Mouse (Mus musculus) intestine, embryonic 16.5 days (tissue): ENCODE data around the gene Bard1. TPM values are rescaled to one million over a fixed set of nuclear protein-coding genes. Genes with fewer than 3 reads are reported as not detected.

Source experiments
- ATAC-seq: fragments of 200-750 bp; cut with Nextera tagmentation; 2 replicates; pipeline ENCODE4 v1.8.0; 2017; ENCODE audit warnings: moderate TSS enrichment, moderate library complexity
- H3K27ac ChIP-seq: fragments of 300-500 bp; sonication (generic); 2 replicates; pipeline ENCODE4 v1.5.1; 2014; ENCODE audit warnings: mild to moderate bottlenecking, low read length
- H3K27me3 ChIP-seq: fragments of 300-500 bp; sonication (generic); replicated peaks from 2 replicates; pipeline ENCODE4 v1.6.1; 2014; ENCODE audit warnings: low read length, control low read depth, mixed read lengths; ENCODE audit not compliant: control insufficient read depth, insufficient read depth
- H3K36me3 ChIP-seq: fragments of 300-500 bp; sonication (generic); 2 replicates; pipeline ENCODE4 v1.6.1; 2014; ENCODE audit warnings: low read length, control low read depth; ENCODE audit not compliant: control insufficient read depth, insufficient read depth
- H3K4me1 ChIP-seq: fragments of 300-500 bp; sonication (generic); 2 replicates; pipeline ENCODE4 v1.6.1; 2014; ENCODE audit warnings: low read length, control low read depth, mixed read lengths; ENCODE audit not compliant: control insufficient read depth, insufficient read depth
- H3K4me2 ChIP-seq: fragments of 300-500 bp; sonication (generic); 2 replicates; pipeline ENCODE4 v1.6.1; 2014; ENCODE audit warnings: low read depth, low read length, control low read depth
- H3K4me3 ChIP-seq: fragments of 300-500 bp; sonication (generic); 2 replicates; pipeline ENCODE4 v1.5.1; 2014; ENCODE audit warnings: mild to moderate bottlenecking, low read length
- H3K9ac ChIP-seq: fragments of 300-500 bp; sonication (generic); 2 replicates; pipeline ENCODE4 v1.6.1; 2014; ENCODE audit warnings: low read depth, low read length
- H3K9me3 ChIP-seq: fragments of 300-500 bp; sonication (generic); 2 replicates; pipeline ENCODE4 v1.6.1; 2016; ENCODE audit warnings: low read length, control low read depth; ENCODE audit not compliant: control insufficient read depth
- WGBS: fragments of 180-500 bp; shearing (Covaris S2); extraction: QIAGEN DNeasy Blood & Tissue Kit; methylation state at CpG from one replicate; pipeline ENCODE4 v1.1.7; 2014; 5-methylcytosine and 5-hydroxymethylcytosine counted together
- polyA plus RNA-seq: library from polyadenylated mRNA; unstranded; fragments of >200 nt; fragmentation: Nextera tagmentation; extraction: Ambion mirVana; gene quantifications from 2 replicates; pipeline ENCODE4 v1.2.1, GENCODE M21; 2015

The Bard1 gene
- polyA plus RNA-seq, result 1.1 and 1.5 TPM in 2 replicates

DNA sequence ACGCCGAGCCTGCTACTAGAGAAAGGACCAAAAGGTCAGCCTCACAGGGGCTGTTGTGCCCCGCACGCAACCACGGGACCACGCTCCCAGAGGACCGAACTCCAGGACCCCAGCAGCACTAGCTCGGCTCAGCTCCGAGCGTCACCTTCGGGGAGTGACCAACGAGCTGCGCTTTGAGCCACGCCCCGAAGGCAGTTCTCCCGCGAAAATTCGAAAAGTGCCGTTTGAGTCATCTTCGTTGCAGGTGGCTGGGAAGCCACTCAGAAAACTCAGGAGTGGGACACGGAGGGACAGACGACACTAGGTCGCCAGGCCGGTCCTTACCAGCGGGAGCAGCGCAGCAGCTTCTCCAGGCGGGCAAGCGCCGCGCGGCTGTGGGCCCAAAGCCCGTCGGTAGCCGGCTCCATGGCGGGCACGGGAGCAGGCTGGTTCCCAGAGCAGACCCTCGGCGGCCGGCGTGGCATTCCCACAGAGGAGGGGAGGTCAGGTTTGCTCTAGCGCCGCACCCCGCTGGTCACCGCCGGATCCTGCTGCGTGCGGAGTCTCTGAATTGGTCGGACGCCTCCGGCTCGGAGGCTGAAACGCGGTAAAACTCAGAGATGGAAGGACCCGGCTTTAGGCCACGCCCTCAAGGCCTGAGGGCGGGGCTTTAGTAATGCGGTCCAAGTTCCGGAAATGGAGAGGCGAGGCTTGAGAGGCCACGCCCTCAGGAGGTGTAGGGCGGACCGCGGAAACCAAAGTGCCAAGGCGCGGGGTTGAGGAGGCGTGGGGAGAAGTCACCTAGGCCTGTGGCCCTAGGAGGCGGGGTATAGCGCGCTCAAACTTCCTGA, at the start of gene Bard1:
TSS of gene Bard1 (minus strand) at position 803 of the 830 bp plus-strand sequence.
- H3K27me3 ChIP-seq, result no peaks in the 10 kb centered on the region
- peaks cover 5% of the 10 kb centered on the region; the same call in 1 of the 2 replicates for H3K4me1 ChIP-seq
- H3K27ac ChIP-seq, result peak within 1 kb of the TSS; percentile 81
- H3K4me2 ChIP-seq, result peak within 1 kb of the TSS; percentile 60
- H3K4me3 ChIP-seq, result peak within 1 kb of the TSS; percentile 89
- WGBS, result under 1% methylated on average over 69 of the region's 69 CpGs
- ATAC-seq, result peak; percentile 99
- H3K9ac ChIP-seq, result peak within 1 kb of the TSS; percentile 77
- H3K36me3 ChIP-seq, result no peaks in the 10 kb centered on the region
- H3K9me3 ChIP-seq, result no peaks in the 10 kb centered on the region

- WGBS, result 86% methylated on average over 4 of the region's 4 CpGs
- Histone ChIP-seq H3K27ac (no peak overlapping the region), H3K36me3 (no peaks in the 10 kb centered on the region), H3K4me3 (no peak overlapping the region), H3K4me1 (no peaks in the 10 kb centered on the region), H3K27me3 (no peaks in the 10 kb centered on the region), H3K9ac (no peak overlapping the region), H3K9me3 (no peaks in the 10 kb centered on the region), H3K4me2 (no peak overlapping the region)
- no peak for ATAC-seq
Observed at GRCm38 (mm10) chr1:71127171-71127570, 24.2 kb upstream of the Bard1 start.

DNA sequence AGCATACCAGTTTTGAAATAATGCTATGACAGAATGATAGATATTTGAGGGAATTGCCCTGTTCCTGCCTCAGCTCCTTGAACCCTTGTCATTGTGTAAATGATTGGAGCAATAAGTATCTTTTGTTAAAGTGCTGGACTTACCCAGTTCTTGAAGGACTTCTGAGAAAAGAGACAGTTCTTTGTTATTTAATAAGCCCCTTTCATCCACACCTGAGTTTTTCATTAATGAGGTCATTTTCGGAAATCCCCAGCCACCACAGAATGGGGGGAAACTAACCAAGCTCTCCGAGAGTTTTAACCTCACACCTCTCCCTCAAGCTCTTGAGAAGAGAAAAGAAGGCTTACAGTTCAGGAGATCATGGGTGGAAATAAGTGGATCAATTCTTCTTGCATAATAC, 15.6 kb upstream of the Bard1 start:
- H3K4me3 ChIP-seq, result no peak overlapping the region
- H3K9me3 ChIP-seq, result no peaks in the 10 kb centered on the region
- 81% methylated on average over 2 of the region's 2 CpGs for WGBS
- ATAC-seq, result no peak
- no peak overlapping the region for H3K4me2 ChIP-seq
- H3K4me1 ChIP-seq, result no peaks in the 10 kb centered on the region
- no peak overlapping the region for H3K9ac ChIP-seq
- no peaks in the 10 kb centered on the region for H3K36me3 ChIP-seq
- no peaks in the 10 kb centered on the region for H3K27me3 ChIP-seq
- no peak overlapping the region for H3K27ac ChIP-seq

- H3K27me3 ChIP-seq, result no peaks in the 10 kb centered on the region
- no peaks in the 10 kb centered on the region for H3K36me3 ChIP-seq
- no peaks in the 10 kb centered on the region for H3K4me1 ChIP-seq
- H3K4me3 ChIP-seq, result no peak overlapping the region
- no peak overlapping the region for H3K4me2 ChIP-seq
- H3K9ac ChIP-seq, result no peak overlapping the region
- no peak for ATAC-seq
- no peak overlapping the region for H3K27ac ChIP-seq
- 72% methylated on average over 4 of the region's 4 CpGs for WGBS
- no peaks in the 10 kb centered on the region for H3K9me3 ChIP-seq
Observed at GRCm38 (mm10) chr1:71117253-71117652, 14.3 kb upstream of the Bard1 start.

DNA sequence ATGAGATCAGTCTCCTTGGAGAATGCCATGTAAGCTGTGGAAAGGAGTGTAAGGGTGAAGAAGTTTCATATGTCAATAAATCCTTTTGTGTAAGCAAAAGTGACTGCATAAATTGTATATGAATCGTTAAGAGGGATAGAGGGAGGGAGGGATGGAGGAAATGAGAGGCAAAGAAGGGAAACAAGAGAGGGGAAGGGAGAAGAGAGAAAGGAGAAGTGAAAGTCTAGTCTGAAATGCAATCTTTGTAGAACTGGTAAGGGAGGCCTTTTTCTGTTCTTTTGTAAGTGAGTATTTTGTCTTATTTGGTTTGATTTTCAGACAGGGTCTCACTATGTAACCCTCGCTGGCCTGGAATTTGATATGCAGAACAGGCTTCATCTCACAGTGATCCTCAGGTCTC, 12.8 kb upstream of the Bard1 start:
- Histone ChIP-seq H3K9ac (no peak overlapping the region), H3K27ac (no peak overlapping the region), H3K36me3 (no peaks in the 10 kb centered on the region), H3K4me2 (no peak overlapping the region), H3K4me3 (no peak overlapping the region), H3K4me1 (no peaks in the 10 kb centered on the region), H3K27me3 (no peaks in the 10 kb centered on the region), H3K9me3 (no peaks in the 10 kb centered on the region)
- no peak for ATAC-seq
- WGBS, result 64% methylated on average over 2 of the region's 2 CpGs

GRCm38 (mm10) chr1:71109858-71110257, 6.9 kb upstream of the Bard1 start:
- Histone ChIP-seq H3K27me3 (no peaks in the 10 kb centered on the region), H3K36me3 (no peaks in the 10 kb centered on the region), H3K4me3 (no peak overlapping the region), H3K9me3 (no peaks in the 10 kb centered on the region), H3K27ac (no peak overlapping the region), H3K4me1 (no peaks in the 10 kb centered on the region), H3K9ac (no peak overlapping the region), H3K4me2 (no peak overlapping the region)
- ATAC-seq, result 0 out of 2 replicates have a peak, but pooled peaks have one; percentile 26
- 52% methylated on average over 10 of the region's 10 CpGs for WGBS

- no peaks in the 10 kb centered on the region for H3K4me1 ChIP-seq
Observed at GRCm38 (mm10) chr1:71106127-71106526, 3.2 kb upstream of the Bard1 start.

DNA sequence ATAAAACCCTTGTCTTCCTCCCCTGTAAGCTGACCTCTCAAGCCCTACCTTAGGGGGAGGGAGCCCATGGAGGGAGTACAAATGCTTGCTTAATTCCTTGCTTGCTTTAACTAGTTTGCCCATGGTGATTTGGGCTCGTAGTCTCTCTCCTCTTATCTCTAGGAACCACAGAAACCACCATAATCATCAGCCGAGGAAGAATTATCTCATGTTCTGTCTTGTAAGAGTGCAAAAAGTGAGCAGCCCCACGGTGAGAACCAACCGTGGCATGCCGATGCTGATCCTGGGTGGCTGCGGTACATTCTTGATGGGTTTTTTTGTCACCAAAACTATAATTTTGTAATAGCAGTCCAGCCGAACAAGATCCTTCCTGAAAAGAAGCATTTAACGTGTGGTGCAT, 2.8 kb upstream of the Bard1 start:
- Histone ChIP-seq H3K4me3 (no peak overlapping the region), H3K4me1 (no peaks in the 10 kb centered on the region), H3K36me3 (no peaks in the 10 kb centered on the region), H3K9ac (no peak overlapping the region), H3K27ac (no peak overlapping the region), H3K4me2 (no peak overlapping the region), H3K9me3 (no peaks in the 10 kb centered on the region), H3K27me3 (no peaks in the 10 kb centered on the region)
- ATAC-seq, result no peak
- 89% methylated on average over 8 of the region's 8 CpGs for WGBS

More at GRCm38 (mm10) chr1:71106127-71106526, 3.2 kb upstream of the Bard1 start:
- no peak for ATAC-seq
- Histone ChIP-seq H3K4me2 (no peak overlapping the region), H3K36me3 (no peaks in the 10 kb centered on the region), H3K9me3 (no peaks in the 10 kb centered on the region), H3K4me3 (no peak overlapping the region), H3K27me3 (no peaks in the 10 kb centered on the region), H3K9ac (no peak overlapping the region), H3K27ac (no peak overlapping the region)
- 95% methylated on average over 6 of the region's 6 CpGs for WGBS

- no peaks in the 10 kb centered on the region for H3K9me3 ChIP-seq
- H3K36me3 ChIP-seq, result no peaks in the 10 kb centered on the region
- peak; percentile 34 for ATAC-seq
- 22% methylated on average over 18 of the region's 18 CpGs for WGBS
- peak overlapping the region; percentile 60 for H3K4me2 ChIP-seq
- H3K9ac ChIP-seq, result peak overlapping the region; percentile 25; the same call in 1 of the 2 replicates
- H3K27me3 ChIP-seq, result no peaks in the 10 kb centered on the region
- H3K4me3 ChIP-seq, result peak overlapping the region; percentile 89
- H3K4me1 ChIP-seq, result peaks cover 5% of the 10 kb centered on the region; the same call in 1 of the 2 replicates
- H3K27ac ChIP-seq, result no peak overlapping the region
Observed at GRCm38 (mm10) chr1:71103174-71103864, 373 bp upstream of the Bard1 start.
